In genomic region chr17:87773175-87773574, GRCm38 (mm10) we compare ENCODE assay signal across 13 mouse cellular contexts. TPM values are rescaled to one million over a fixed set of nuclear protein-coding genes. Genes with fewer than 3 reads are reported as not detected.
A peak's percentile ranks its signal among the peaks of the same experiment; 100 is the strongest.
DNase-seq lines count a peak whose midpoint lies in the region; ATAC-seq and TF ChIP-seq lines count a peak whose summit lies in the region.
"Had no signal": no experiment of that assay in that cellular context is flagged by ENCODE, and none has a peak within 500 bp of the region (broad histone marks: within the 10 kb centered on the region; RNA-seq: fewer than 3 reads in every experiment).

No protein-coding gene starts in this region.

- no peak for DNase-seq in layer of hippocampus, adult 2 months (ENCODE audit: low spot score in 2 of 2)
- DNase-seq in layer of hippocampus, adult 8-10 months (ENCODE audit: low spot score in 2 of 2), result no peak
- peak; percentile 11 for DNase-seq in thymus, adult 2 months
- no peak for DNase-seq in thymus, adult 18-20 months
- DNase-seq in R1 (ENCODE audit: low read depth, low spot score), result peak; percentile 80
- no peak for DNase-seq in adrenal gland, postnatal 4 days (ENCODE audit: low spot score in 2 of 2)
- DNase-seq: cerebellum, postnatal 10 days; gastrocnemius, postnatal 25 days had no signal

- H3K4me3 ChIP-seq in layer of hippocampus, adult 2 months, result no peak overlapping the region
- H3K4me3 ChIP-seq in thymus, adult 2 months (ENCODE audit: control insufficient read depth, insufficient read depth, low read length), result no peak overlapping the region
- no peak overlapping the region for H3K4me3 ChIP-seq in olfactory bulb, adult 2 months (ENCODE audit: insufficient read depth, low read depth, low read length)
- H3K4me3 ChIP-seq: hindbrain, embryonic 10.5 days; limb, embryonic 13.5 days had no signal

- WGBS in thymus, adult 2 months, result 80% methylated on average over 3 of the region's 3 CpGs
- WGBS in olfactory bulb, adult 2 months, result 75% methylated on average over 3 of the region's 3 CpGs

- no peaks in the 10 kb centered on the region for H3K27me3 ChIP-seq in thymus, adult 2 months (ENCODE audit: control insufficient read depth, insufficient read depth, low read length)
- H3K27me3 ChIP-seq: limb, embryonic 13.5 days had no signal

- TF ChIP-seq CTCF in layer of hippocampus, adult 2 months (conservative IDR thresholded peaks at IDR 0.05), result peak; percentile 66
- no peak for TF ChIP-seq CTCF in thymus, adult 2 months (IDR thresholded peaks at IDR 0.05; ENCODE audit: borderline replicate concordance, control insufficient read depth, extremely low read depth, insufficient read depth, low read length, poor library complexity)
- no peak for TF ChIP-seq CTCF in olfactory bulb, adult 2 months (IDR thresholded peaks at IDR 0.05; ENCODE audit: insufficient read depth, low read depth, low read length)

- no peaks in the 10 kb centered on the region for H3K36me3 ChIP-seq in thymus, adult 2 months (ENCODE audit: control insufficient read depth, insufficient read depth, low read length)
- H3K36me3 ChIP-seq: hindbrain, embryonic 10.5 days; limb, embryonic 13.5 days had no signal

- TF ChIP-seq POLR2A in thymus, adult 2 months (IDR thresholded peaks at IDR 0.05; ENCODE audit: control insufficient read depth, extremely low read depth, insufficient read depth, low read length, poor library complexity), result no peak
- no peak for TF ChIP-seq POLR2A in olfactory bulb, adult 2 months (IDR thresholded peaks at IDR 0.05; ENCODE audit: insufficient read depth, low read depth, low read length)

- ATAC-seq in activated CD4-positive, CD25-positive, alpha-beta regulatory T cell, adult 4 months, result no peak

- H3K4me1 ChIP-seq in thymus, adult 2 months (replicated peaks; ENCODE audit: control insufficient read depth, insufficient read depth, low read length), result no peaks in the 10 kb centered on the region
- H3K4me1 ChIP-seq in olfactory bulb, adult 2 months (ENCODE audit: control insufficient read depth, insufficient read depth, low read length), result peaks cover 35% of the 10 kb centered on the region
- H3K4me1 ChIP-seq: hindbrain, embryonic 10.5 days; limb, embryonic 13.5 days had no signal

- no peak overlapping the region for H3K27ac ChIP-seq in layer of hippocampus, adult 2 months
- no peak overlapping the region for H3K27ac ChIP-seq in thymus, adult 2 months (ENCODE audit: control insufficient read depth, insufficient read depth, low read length)
- H3K27ac ChIP-seq in olfactory bulb, adult 2 months (ENCODE audit: insufficient read depth, low read depth, low read length), result 0 out of 2 replicates have a peak overlapping the region, but pooled peaks have one; percentile 71
- H3K27ac ChIP-seq: hindbrain, embryonic 10.5 days; limb, embryonic 13.5 days had no signal

RNA-seq across cellular contexts. Expression of gene Kcnk12, which starts 24.6 kb away (rescaled TPM):
- total RNA-seq in layer of hippocampus, adult 2 months (2021), result 10 to 100 TPM; 22.8 to 23.2 TPM
- 10 to 100 TPM; 21.5 to 23.8 (median 22.6) TPM for total RNA-seq in layer of hippocampus, adult 8-10 months (2022)
- 0.91 and 0.92 TPM in 2 replicates for polyA plus RNA-seq in thymus, adult 2 months (2012; rRNA removed)
- not detected in 2 replicates for polyA plus RNA-seq in olfactory bulb, adult 2 months (2012; ENCODE audit: insufficient read depth, insufficient read length, low replicate concordance, missing spikeins)
- polyA plus RNA-seq in activated CD4-positive, CD25-positive, alpha-beta regulatory T cell, adult 4 months (2017; shearing (Covaris generic)), result not detected
- under 1 TPM; 0.20 to 0.64 TPM for total RNA-seq in adrenal gland, postnatal 4 days (2021)
- total RNA-seq: gastrocnemius, postnatal 25 days; monocyte, adult 5-6 weeks had no signal
- polyA plus RNA-seq: limb, embryonic 13.5 days had no signal

Comparison
In these comparisons a context has a peak if more than half of its experiments do, and no peak if none do; other contexts are left out.
1. DNase-seq: peak in thymus, adult 2 months (single experiment) and R1 (single experiment); none in layer of hippocampus, adult 2 months (0 of 2), layer of hippocampus, adult 8-10 months (0 of 2), thymus, adult 18-20 months (0 of 2) and adrenal gland, postnatal 4 days (0 of 2).
2. RNA of gene Kcnk12, which starts 24.6 kb away (total RNA-seq): 21.5 to 23.8 TPM in layer of hippocampus, adult 8-10 months and 22.8 to 23.2 TPM in layer of hippocampus, adult 2 months; 0.20 to 0.64 TPM in adrenal gland, postnatal 4 days; every median in the first group is over 10 times any median in the second.